Mouse (Mus musculus) midbrain, embryonic 14.5 days (tissue): ENCODE data around the gene Ankrd44. TPM values are rescaled to one million over a fixed set of nuclear protein-coding genes. Genes with fewer than 3 reads are reported as not detected.

ENCODE experiments used
- ATAC-seq: fragments of 200-750 bp; cut with Nextera tagmentation; 2 replicates; pipeline ENCODE4 v1.8.0; 2017; ENCODE audit warnings: moderate number of reproducible peaks, moderate library complexity; ENCODE audit not compliant: low FRiP score, low TSS enrichment
- DNase-seq: peaks from one replicate; pipeline ENCODE4 v3.0.0-alpha.2; 2015
- H3K27ac ChIP-seq: fragments of 300-500 bp; sonication (generic); replicated peaks from 2 replicates; pipeline ENCODE4 v1.5.1; 2014; ENCODE audit warnings: mild to moderate bottlenecking, low read depth, low read length, moderate library complexity
- H3K27me3 ChIP-seq: fragments of 300-500 bp; sonication (generic); 2 replicates; pipeline ENCODE4 v1.6.1; 2014; ENCODE audit warnings: low read length, control low read depth, mixed read lengths; ENCODE audit not compliant: control insufficient read depth, insufficient read depth
- H3K36me3 ChIP-seq: fragments of 300-500 bp; sonication (generic); 2 replicates; pipeline ENCODE4 v1.6.1; 2014; ENCODE audit warnings: low read length, control low read depth; ENCODE audit not compliant: control insufficient read depth, insufficient read depth
- H3K4me1 ChIP-seq: fragments of 300-500 bp; sonication (generic); 2 replicates; pipeline ENCODE4 v1.6.1; 2014; ENCODE audit warnings: mild to moderate bottlenecking, antibody characterized with exemption, low read length, control low read depth; ENCODE audit not compliant: control insufficient read depth, insufficient read depth
- H3K4me2 ChIP-seq: fragments of 300-500 bp; sonication (generic); 2 replicates; pipeline ENCODE4 v1.6.1; 2014; ENCODE audit warnings: mild to moderate bottlenecking, low read length, moderate library complexity
- H3K4me3 ChIP-seq: fragments of 300-500 bp; sonication (generic); replicated peaks from 2 replicates; pipeline ENCODE4 v1.5.1; 2014; ENCODE audit warnings: low read depth, low read length
- H3K9ac ChIP-seq: fragments of 300-500 bp; sonication (generic); replicated peaks from 2 replicates; pipeline ENCODE4 v1.6.1; 2014; ENCODE audit warnings: mild to moderate bottlenecking, low read length, moderate library complexity
- H3K9me3 ChIP-seq: fragments of 300-500 bp; sonication (generic); 2 replicates; pipeline ENCODE4 v1.6.1; 2016; ENCODE audit warnings: low read length, control low read depth, mixed read lengths; ENCODE audit not compliant: control insufficient read depth
- WGBS: fragments of 180-500 bp; shearing (Covaris S2); extraction: QIAGEN DNeasy Blood & Tissue Kit; methylation state at CpG from one replicate; pipeline ENCODE4 v1.1.7; 2014; 5-methylcytosine and 5-hydroxymethylcytosine counted together
- microRNA-seq: library from miRNA; unstranded; fragments of <30 nt; microRNA quantifications from one replicate; pipeline ENCODE4, GENCODE M21; 2016
- polyA plus RNA-seq: library from polyadenylated mRNA; unstranded; fragments of >200 nt; fragmentation: Nextera tagmentation; extraction: Ambion mirVana; gene quantifications from 2 replicates; pipeline ENCODE4 v1.2.1, GENCODE M21; 2014

Ankrd44 gene
- polyA plus RNA-seq, 1 experiment from 2014 or later, result 39.1 TPM

- Histone ChIP-seq H3K9ac (no peak overlapping the region), H3K9me3 (no peaks in the 10 kb centered on the region; the same call in 1 of the 2 replicates), H3K4me2 (no peak overlapping the region), H3K27me3 (no peaks in the 10 kb centered on the region), H3K27ac (no peak overlapping the region), H3K4me1 (no peaks in the 10 kb centered on the region), H3K36me3 (no peaks in the 10 kb centered on the region), H3K4me3 (no peak overlapping the region)
- DNase-seq (no peak), ATAC-seq (no peak)
- WGBS, result 97% methylated on average over 9 of the region's 9 CpGs
Measured at GRCm38 (mm10) chr1:54601692-54602091, 324.5 kb downstream of the Ankrd44 start.

- ATAC-seq (no peak), DNase-seq (no peak)
- no peak overlapping the region for H3K27ac ChIP-seq
- H3K4me1 ChIP-seq, result no peaks in the 10 kb centered on the region
- no peaks in the 10 kb centered on the region for H3K27me3 ChIP-seq
- no peaks in the 10 kb centered on the region; the same call in 1 of the 2 replicates for H3K9me3 ChIP-seq
- H3K36me3 ChIP-seq, result no peaks in the 10 kb centered on the region
- H3K9ac ChIP-seq, result no peak overlapping the region
- no peak overlapping the region for H3K4me2 ChIP-seq
- no peak overlapping the region for H3K4me3 ChIP-seq
- 93% methylated on average over 1 of the region's 1 CpGs for WGBS
Measured at GRCm38 (mm10) chr1:54600275-54600674, 325.9 kb downstream of the Ankrd44 start.

GRCm38 (mm10) chr1:54597594-54598217, 328.5 kb downstream of the Ankrd44 start:
- H3K4me3 ChIP-seq, result no peak overlapping the region
- no peak overlapping the region for H3K9ac ChIP-seq
- no peaks in the 10 kb centered on the region for H3K36me3 ChIP-seq
- no peak overlapping the region for H3K27ac ChIP-seq
- no peak overlapping the region for H3K4me2 ChIP-seq
- H3K27me3 ChIP-seq, result no peaks in the 10 kb centered on the region
- no peaks in the 10 kb centered on the region; the same call in 1 of the 2 replicates for H3K9me3 ChIP-seq
- DNase-seq (no peak), ATAC-seq (no peak)
- no peaks in the 10 kb centered on the region for H3K4me1 ChIP-seq
- WGBS, result 88% methylated on average over 4 of the region's 4 CpGs

- H3K4me1 ChIP-seq, result no peaks in the 10 kb centered on the region
- no peaks in the 10 kb centered on the region for H3K36me3 ChIP-seq
- H3K9ac ChIP-seq, result no peak overlapping the region
- 81% methylated on average over 2 of the region's 2 CpGs for WGBS
- DNase-seq (no peak), ATAC-seq (no peak)
- H3K4me2 ChIP-seq, result no peak overlapping the region
- no peak overlapping the region for H3K4me3 ChIP-seq
- no peaks in the 10 kb centered on the region for H3K27me3 ChIP-seq
- no peak overlapping the region for H3K27ac ChIP-seq
- H3K9me3 ChIP-seq, result no peaks in the 10 kb centered on the region; the same call in 1 of the 2 replicates
Measured at GRCm38 (mm10) chr1:54596151-54596550, 330.0 kb downstream of the Ankrd44 start.

Small RNA genes within 50 kb of the gene (microRNA-seq; reads per million reads assigned to microRNA genes)
- not detected for gene Gm24053

Other genes with a start within 250 kb of the Ankrd44 start
- 339 and 395 TPM in 2 replicates for gene Sf3b1, start 101.1 kb upstream of the Ankrd44 start, polyA plus RNA-seq
- gene Coq10b, start 126.4 kb upstream of the Ankrd44 start, polyA plus RNA-seq, result 38.7 and 41.4 TPM in 2 replicates
- 255 and 258 TPM in 2 replicates for gene Hspe1, start 161.7 kb upstream of the Ankrd44 start, polyA plus RNA-seq
- 207 and 232 TPM in 2 replicates for gene Hspd1, start 161.9 kb upstream of the Ankrd44 start, polyA plus RNA-seq
- 183 and 196 TPM in 2 replicates for gene Mob4, start 204.8 kb upstream of the Ankrd44 start, polyA plus RNA-seq